Mouse (Mus musculus) brown adipose tissue, adult 24 weeks (tissue): ENCODE data around the gene Rps16. TPM values are rescaled to one million over a fixed set of nuclear protein-coding genes. Genes with fewer than 3 reads are reported as not detected.

ENCODE experiments used
- H3K27ac ChIP-seq: fragments of 200-500 bp; replicated peaks from 2 replicates; pipeline ENCODE4 v1.5.1; 2012; ENCODE audit warnings: low read depth, mild to moderate bottlenecking, low read length
- H3K4me1 ChIP-seq: fragments of 200-500 bp; 2 replicates; pipeline ENCODE4 v1.6.1; 2012; ENCODE audit warnings: low read length, mixed read lengths; ENCODE audit not compliant: control insufficient read depth, insufficient read depth, insufficient read length
- H3K4me3 ChIP-seq: fragments of 200-500 bp; 2 replicates; pipeline ENCODE4 v1.5.1; 2012; ENCODE audit warnings: low read depth, mild to moderate bottlenecking, low read length, moderate library complexity; ENCODE audit not compliant: insufficient read depth
- polyA plus RNA-seq: library from polyadenylated mRNA; stranded (reverse); fragments of >200 nt; gene quantifications from 2 replicates; pipeline ENCODE4 v1.2.4, GENCODE M21; 2012; ENCODE audit not compliant: missing spikeins, insufficient read depth, insufficient read length

Gene Rps16
- polyA plus RNA-seq, 1 experiment: 404 TPM

- Histone ChIP-seq H3K4me3 (peak overlapping the region; percentile 63), H3K27ac (peak overlapping the region; percentile 100), H3K4me1 (peaks cover 5% of the 10 kb centered on the region; the same call in 1 of the 2 replicates)
Measured at GRCm38 (mm10) chr7:28375176-28375921, 24.9 kb downstream of the Rps16 start.

DNA sequence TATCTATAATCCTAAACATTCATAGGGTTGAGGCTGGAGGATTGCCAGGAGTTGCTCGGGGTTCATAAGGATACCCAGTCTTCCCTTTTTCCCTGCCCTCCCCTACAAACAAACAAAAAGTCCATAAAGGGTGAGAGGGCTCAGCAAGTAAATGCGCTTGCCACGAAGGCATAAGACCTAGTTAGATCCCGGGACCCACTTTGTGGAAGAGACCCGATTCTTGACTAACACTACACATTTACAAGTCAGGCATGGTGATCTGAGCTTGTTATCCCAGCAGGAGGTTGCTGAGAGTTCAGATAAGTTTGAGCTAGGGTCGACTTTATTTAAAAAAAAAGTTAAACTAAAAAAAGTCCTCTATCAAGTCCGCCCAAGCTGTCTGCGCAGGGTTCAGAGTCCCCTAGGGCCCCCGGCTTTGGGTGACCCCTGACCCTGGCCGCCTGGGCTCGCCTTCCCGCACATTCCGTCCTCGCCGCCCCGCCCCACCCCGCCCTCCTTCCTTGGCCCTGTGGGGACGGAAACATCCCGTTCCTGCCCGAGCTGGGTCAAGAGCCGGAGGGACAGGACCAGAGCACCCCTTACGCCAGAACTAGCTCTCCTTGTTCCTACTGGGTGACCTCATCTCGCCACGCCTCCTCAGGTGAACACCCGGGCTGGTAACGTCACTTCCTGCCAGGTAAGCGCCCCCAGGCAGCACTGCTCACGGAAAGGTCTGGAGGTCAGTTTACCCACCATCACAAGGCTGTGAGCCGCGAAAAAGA is 25.7 kb downstream of the Rps16 start:
- Histone ChIP-seq H3K27ac (peak overlapping the region; percentile 100), H3K4me1 (peaks cover 4% of the 10 kb centered on the region; the same call in 1 of the 2 replicates), H3K4me3 (peak overlapping the region; percentile 63)

DNA sequence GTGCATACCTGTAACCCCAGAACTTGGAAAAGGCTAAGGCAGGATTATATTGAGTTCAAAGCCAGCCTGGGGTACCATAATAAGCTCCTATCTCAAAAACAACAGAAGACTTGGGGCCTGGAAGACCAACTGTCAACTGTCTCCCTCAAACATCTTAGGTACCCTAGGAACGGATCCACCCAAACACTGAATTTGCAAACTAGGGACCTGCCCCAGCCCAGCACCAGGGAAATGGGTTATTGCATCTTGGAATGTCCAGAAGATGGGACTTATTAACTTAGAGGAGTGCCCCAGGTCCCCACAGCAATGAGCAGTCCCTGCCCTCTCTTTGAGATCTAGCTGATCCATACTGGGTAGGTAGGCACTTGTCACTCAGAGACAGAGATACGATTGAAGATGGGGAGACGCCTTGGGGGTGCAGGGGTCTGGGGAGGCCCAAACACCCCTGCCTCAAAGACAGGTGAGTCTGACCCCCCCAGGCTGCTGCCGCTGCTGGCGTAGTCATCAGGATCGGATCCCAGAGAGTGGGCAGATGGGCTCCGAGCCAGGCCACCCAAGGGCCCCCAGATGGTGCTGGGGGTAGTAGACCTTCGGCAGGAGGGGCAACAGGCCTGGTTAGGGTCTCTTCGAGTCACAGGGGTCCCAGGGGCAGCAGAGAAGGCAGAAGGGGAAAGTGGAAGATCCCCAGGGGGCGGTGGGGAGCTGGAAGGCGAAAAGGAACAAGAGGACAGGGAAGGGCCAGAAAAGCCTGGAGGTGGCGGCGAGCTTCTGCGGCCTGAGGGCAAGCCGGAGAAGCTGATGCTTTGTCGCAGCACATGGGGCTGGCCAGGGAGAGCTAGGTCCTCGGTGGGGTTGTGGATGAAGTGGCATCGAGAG is 27.0 kb downstream of the Rps16 start:
- Histone ChIP-seq H3K27ac (peak overlapping the region; percentile 97), H3K4me3 (peak overlapping the region; percentile 83), H3K4me1 (peaks cover 7% of the 10 kb centered on the region)

DNA sequence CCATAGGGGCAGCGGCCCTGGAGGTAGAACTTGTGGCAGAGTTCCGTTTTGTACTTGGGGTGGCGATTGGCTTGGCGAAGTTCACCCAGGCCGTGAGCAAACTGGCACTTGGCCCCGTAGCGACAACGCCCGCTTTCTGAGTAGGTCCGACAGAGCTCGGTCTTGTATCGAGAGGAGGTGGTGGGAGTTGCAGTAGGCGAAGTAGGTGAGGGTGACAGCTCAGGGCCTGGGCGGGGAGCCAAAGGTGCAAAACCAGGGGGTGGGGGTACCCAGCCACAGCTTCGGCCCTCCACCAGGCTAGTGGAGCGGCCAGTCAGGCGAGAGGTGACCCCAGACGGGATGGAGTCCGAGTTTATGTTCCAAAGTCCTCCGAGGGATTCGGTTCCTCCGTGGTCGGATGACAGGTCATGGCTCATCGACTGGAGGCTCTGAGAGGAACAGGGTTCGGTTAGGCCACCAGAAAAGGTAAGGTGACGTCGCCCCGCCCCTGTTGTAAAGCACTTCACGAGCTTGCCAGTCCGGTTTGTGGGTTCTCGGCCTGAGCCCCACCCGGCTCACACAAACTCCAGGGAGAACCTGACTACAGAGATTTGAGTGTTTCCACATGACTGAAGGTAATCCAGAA is 27.7 kb downstream of the Rps16 start:
- Histone ChIP-seq H3K4me3 (peak overlapping the region; percentile 83), H3K27ac (peak overlapping the region; percentile 97), H3K4me1 (peaks cover 14% of the 10 kb centered on the region)

DNA sequence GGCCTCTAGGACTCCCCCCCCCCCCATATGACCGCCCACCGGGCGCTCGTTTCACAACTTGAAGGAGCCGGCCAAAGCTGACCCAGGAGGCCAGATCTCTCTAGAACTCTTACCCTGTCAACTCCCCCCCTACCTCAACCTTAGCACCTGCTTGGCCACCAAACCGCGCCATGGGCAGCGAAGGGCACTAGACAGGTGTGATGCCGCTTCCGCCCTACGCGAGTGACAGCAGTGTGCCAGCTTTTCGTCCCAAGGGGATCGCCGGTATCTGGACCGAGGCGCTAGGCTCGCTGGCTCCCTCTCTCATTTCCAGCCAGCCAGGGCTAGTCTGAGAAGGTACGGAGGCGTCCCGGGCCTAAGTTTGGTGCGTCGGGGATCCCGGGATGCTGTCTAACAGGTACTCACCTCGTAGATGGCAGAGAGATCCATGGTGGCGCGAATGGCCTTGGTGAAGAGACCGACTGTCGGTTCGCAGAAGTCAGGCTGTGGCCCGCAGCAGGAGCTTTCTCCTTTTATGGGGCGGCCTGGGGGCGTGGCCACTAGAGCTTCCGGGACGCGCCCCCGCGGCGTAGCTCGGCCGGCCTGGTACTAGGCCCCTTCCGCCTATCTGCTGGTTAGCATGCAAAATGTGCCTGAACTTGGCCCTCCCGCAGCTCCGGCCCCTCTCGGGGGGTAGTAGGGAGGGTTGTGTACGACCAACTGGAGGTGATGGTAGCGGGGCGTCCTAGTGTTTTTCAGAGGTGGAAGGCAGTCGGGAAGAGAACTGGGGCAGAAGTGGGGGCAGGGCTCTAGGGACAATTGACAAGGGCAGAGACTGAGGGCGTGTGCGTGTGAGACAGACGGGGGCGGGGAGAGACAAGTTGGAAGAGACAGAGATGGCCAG is 28.6 kb downstream of the Rps16 start:
- Histone ChIP-seq H3K4me3 (peak overlapping the region; percentile 83), H3K4me1 (peaks cover 22% of the 10 kb centered on the region)

GRCm38 (mm10) chr7:28380237-28381016 is 30.0 kb downstream of the Rps16 start, which contains the start of gene Zfp36:
Gene Zfp36 (minus strand): TSS chr7:28380253.
- Histone ChIP-seq H3K4me3 (peak within 1 kb of the TSS; percentile 83), H3K4me1 (peaks cover 22% of the 10 kb centered on the region), H3K27ac (peak within 1 kb of the TSS; percentile 100)

More for the DNA sequence above, 28.6 kb downstream of the Rps16 start:
- peak overlapping the region; percentile 100 for H3K27ac ChIP-seq

- Histone ChIP-seq H3K4me1 (peaks cover 22% of the 10 kb centered on the region), H3K27ac (peak overlapping the region; percentile 100)
Measured at GRCm38 (mm10) chr7:28381017-28381790, 30.8 kb downstream of the Rps16 start.

GRCm38 (mm10) chr7:28381938-28382337 is 31.5 kb downstream of the Rps16 start:
- Histone ChIP-seq H3K4me3 (peak overlapping the region; percentile 62), H3K4me1 (peaks cover 22% of the 10 kb centered on the region), H3K27ac (peak overlapping the region; percentile 100)

More at GRCm38 (mm10) chr7:28381017-28381790, 30.8 kb downstream of the Rps16 start:
- peak overlapping the region; percentile 62 for H3K4me3 ChIP-seq

DNA sequence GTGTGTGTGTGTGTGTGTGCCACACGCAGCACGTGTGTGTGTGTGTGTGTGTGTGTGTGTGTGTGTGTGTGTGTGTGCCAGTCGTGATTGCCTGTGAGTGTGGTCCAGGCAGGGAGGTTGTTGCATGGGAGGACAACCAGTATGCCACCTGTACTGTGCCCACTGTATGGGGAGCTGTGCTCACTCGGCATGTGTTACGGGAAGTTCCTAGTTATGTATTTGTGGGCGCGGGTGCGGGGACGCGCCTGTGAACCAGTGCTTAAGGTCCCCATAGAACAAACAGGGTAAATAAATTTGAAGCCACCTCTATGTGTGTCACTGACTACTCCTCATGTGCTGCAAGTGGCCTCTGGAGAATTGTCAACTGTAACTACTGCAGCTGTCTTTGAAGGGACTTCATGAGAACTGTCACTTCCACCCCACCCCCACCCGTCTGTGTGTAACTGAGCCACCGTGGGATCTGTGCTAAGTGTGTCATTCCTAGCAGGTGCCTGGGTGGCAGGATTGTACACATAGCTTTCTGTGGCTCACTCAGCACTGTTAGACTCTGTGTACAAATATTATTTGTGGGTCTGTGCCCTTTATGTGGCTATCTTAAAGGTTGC is 32.0 kb downstream of the Rps16 start:
- Histone ChIP-seq H3K27ac (peak overlapping the region; percentile 99), H3K4me1 (peaks cover 22% of the 10 kb centered on the region), H3K4me3 (peak overlapping the region; percentile 45)

DNA sequence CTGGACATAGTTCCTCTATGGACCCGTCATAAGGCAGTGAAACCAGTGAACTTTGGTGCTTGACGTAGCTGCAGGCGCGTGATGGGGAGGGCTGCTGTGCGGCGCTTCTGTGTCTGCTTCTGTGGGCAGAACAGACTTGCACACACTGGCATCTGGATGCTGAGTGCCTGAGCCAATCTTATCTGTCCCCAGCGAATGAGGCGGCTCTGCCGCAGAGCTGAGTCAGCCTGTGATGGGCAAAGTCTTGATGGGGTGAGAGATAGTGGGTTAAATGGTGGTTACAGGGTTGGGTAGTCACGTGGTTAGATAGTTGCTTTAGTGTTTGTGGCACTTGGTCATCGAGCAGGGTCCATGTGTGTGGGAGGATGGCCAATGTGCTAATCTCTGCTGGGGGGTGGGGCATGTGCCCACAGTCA is 32.5 kb downstream of the Rps16 start:
- peaks cover 22% of the 10 kb centered on the region for H3K4me1 ChIP-seq
- peak overlapping the region; percentile 99 for H3K27ac ChIP-seq
- H3K4me3 ChIP-seq: peak overlapping the region; percentile 45; the same call in 1 of the 2 replicates

DNA sequence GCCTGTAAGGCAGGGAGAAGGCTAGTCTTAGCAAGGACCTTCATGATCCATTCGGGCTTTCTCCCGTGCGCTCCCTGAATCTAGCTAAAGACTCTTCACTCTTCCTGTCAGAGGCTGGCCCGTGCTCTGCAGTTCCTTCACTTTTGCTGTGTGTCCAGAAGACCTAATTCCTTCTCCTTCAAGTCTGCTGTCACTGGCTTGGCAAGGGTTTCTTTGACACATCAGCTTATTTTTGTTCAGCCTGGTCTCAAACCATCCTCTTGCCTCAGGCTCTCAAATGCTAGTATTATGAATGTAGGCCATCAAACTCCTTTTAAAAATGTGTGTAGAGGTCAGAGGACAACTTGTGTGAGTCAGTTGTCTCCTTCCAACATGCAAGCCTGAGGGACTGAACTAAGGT is 33.2 kb downstream of the Rps16 start:
- peak overlapping the region; percentile 99 for H3K27ac ChIP-seq
- H3K4me3 ChIP-seq: no peak overlapping the region
- H3K4me1 ChIP-seq: peaks cover 22% of the 10 kb centered on the region

- Histone ChIP-seq H3K4me3 (no peak overlapping the region), H3K27ac (peak overlapping the region; percentile 99), H3K4me1 (peaks cover 22% of the 10 kb centered on the region)
Measured at GRCm38 (mm10) chr7:28384162-28384561, 33.7 kb downstream of the Rps16 start.
